Mouse (Mus musculus) G1E (cell line): ENCODE data around the gene Ppp3ca. TPM values are rescaled to one million over a fixed set of nuclear protein-coding genes. Genes with fewer than 3 reads are reported as not detected.

Experiments used
- ATAC-seq: 2 replicates; pipeline ENCODE4 v1.8.0; 2016; ENCODE audit warnings: mild to moderate bottlenecking; ENCODE audit not compliant: insufficient number of reproducible peaks, poor library complexity, low FRiP score, severe bottlenecking; ENCODE audit errors: extremely low read depth
- DNase-seq: peaks from one replicate; pipeline ENCODE4 v3.0.0; 2012; ENCODE audit warnings: low spot score
- H3K27me3 ChIP-seq: 2 replicates; pipeline ENCODE4 v1.6.1; 2012; ENCODE audit warnings: mild to moderate bottlenecking, low read length, inconsistent platforms; ENCODE audit not compliant: insufficient read depth
- H3K36me3 ChIP-seq: replicated peaks from 2 replicates; pipeline ENCODE3; 2012; ENCODE audit warnings: mild to moderate bottlenecking, inconsistent platforms
- H3K4me1 ChIP-seq: 2 replicates; pipeline ENCODE4 v1.6.1; 2012; ENCODE audit warnings: low read depth, low read length, inconsistent platforms, mixed read lengths; ENCODE audit not compliant: insufficient read depth
- H3K4me3 ChIP-seq: 2 replicates; pipeline ENCODE4 v1.5.1; 2012; ENCODE audit warnings: low read depth, mild to moderate bottlenecking, inconsistent platforms, low read length, moderate library complexity, mixed read lengths
- H3K9me3 ChIP-seq: replicated peaks from 2 replicates; pipeline ENCODE4 v1.6.1; 2012; ENCODE audit warnings: inconsistent platforms
- CTCF ChIP-seq: IDR thresholded peaks from 2 replicates; pipeline ENCODE4 v1.5.1; 2012; ENCODE audit warnings: low read depth, low read length, inconsistent platforms, mixed read lengths
- GATA1 ChIP-seq: IDR thresholded peaks from 2 replicates; pipeline ENCODE4 v1.6.1; 2012; ENCODE audit warnings: borderline replicate concordance, low read length, inconsistent platforms, mixed read lengths
- GATA2 ChIP-seq: IDR thresholded peaks from 2 replicates; pipeline ENCODE4 v1.6.1; 2012; ENCODE audit warnings: low read depth, low read length, inconsistent platforms, borderline replicate concordance
- POLR2AphosphoS5 ChIP-seq: IDR thresholded peaks from 2 replicates; pipeline ENCODE4 v1.6.1; 2012; ENCODE audit warnings: low read depth, low read length, inconsistent platforms; ENCODE audit not compliant: insufficient replicate concordance
- TAL1 ChIP-seq: conservative IDR thresholded peaks from 2 replicates; pipeline ENCODE4 v1.6.1; 2012; ENCODE audit warnings: low read depth, low read length, inconsistent platforms, mixed read lengths
- polyA plus RNA-seq: library from polyadenylated mRNA; stranded (reverse); fragments of >175 nt; gene quantifications from 2 replicates; pipeline ENCODE4 v1.2.3, GENCODE M21; 2012
- total RNA-seq, 2 experiments: library from RNA; stranded (forward) in 1 of 2; stranded (reverse) in 1 of 2; fragments of 200-1000 nt in 1 of 2; fragments of >200 nt in 1 of 2; fragmentation: Nextera tagmentation in 1 of 2; gene quantifications; 2 replicates each; pipeline ENCODE4 v1.2.3; 2014 to 2017

Gene Ppp3ca
- 74.2 and 75.5 TPM in 2 replicates for total RNA-seq (2014; fragmentation: Nextera tagmentation)
- total RNA-seq (2017): 51.0 and 52.8 TPM in 2 replicates
- polyA plus RNA-seq: 49.6 and 75.9 TPM in 2 replicates

DNA sequence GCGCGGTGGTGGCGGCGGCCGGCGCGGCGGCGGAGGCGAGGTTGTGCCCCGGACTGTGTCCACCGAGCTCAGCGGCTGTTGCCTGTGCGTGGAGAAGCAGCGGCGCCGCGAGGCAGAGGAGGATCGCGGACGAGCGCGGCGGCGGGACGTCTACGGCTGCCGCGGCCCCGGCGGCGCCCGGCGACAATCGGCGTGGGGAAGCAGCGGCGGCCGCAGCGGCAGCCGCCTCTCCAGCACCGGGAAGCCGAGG lies at the start of gene Ppp3ca:
TSS of gene Ppp3ca (plus strand) at position 15 of the 250 bp plus-strand sequence.
- Histone ChIP-seq H3K27me3 (no peaks in the 10 kb centered on the region), H3K36me3 (no peaks in the 10 kb centered on the region), H3K4me3 (peak within 1 kb of the TSS; percentile 96), H3K4me1 (peaks cover 29% of the 10 kb centered on the region), H3K9me3 (no peaks in the 10 kb centered on the region)
- TF ChIP-seq CTCF (no peak), POLR2AphosphoS5 (no peak), GATA2 (no peak), GATA1 (no peak), TAL1 (no peak)
- ATAC-seq (no peak), DNase-seq (no peak)

DNA sequence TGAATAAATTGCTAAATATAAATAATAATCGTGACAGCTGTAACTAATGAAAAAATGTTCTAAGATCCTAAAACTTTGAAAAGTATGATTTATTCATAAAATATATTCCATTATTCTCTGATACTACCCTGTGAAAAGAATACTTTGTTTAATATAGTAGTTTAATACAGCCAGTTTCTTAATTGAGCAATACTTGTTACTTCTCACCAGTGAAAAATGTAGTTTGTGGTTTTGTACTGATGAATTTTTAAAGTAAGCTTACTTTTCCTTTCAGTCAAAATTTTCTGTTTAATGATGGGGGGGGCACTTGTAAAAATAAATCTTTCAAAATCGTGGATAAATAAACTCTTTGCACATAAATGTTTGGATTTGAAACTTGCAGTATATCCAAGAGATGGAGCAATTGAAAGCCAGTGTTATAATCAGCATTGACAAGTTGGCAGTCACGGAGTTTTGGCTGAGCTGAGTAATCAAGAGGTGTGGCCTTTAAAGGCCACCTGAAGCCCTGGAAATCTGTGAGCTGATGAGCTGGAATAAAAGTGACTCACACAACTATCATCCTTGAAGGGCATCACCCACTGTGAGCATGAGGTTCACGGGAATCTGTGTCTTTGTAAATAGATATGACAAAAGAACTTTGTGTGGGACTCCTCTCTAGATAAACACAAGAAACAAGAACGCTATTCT lies 29.2 kb upstream of the Ppp3ca start:
- H3K4me1 ChIP-seq: no peaks in the 10 kb centered on the region
- DNase-seq (no peak), ATAC-seq (no peak)

DNA sequence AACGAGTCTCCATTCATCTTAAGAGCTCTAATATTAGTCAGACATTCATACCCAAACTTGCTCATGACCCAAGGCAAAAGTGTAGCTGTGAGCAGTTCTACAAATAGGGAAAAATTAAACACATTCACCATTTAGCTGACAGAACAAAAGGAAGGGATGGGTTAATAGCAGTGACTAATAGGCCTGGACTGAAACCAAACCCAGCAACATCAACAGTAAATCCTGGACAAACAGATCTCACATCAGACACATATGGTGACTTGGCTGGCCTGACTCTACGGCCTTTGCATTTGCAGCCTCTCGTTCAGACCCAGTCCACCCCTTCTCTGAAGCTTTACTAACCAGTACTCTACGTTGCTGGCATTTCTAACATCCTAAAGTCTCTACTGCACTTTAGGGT lies 19.0 kb upstream of the Ppp3ca start:
- H3K36me3 ChIP-seq: no peaks in the 10 kb centered on the region
- ATAC-seq (no peak), DNase-seq (no peak)
- no peak for TF ChIP-seq GATA2
- TF ChIP-seq TAL1: no peak
- no peak for TF ChIP-seq CTCF
- no peak for TF ChIP-seq GATA1
- no peak for TF ChIP-seq POLR2AphosphoS5
- H3K9me3 ChIP-seq: no peaks in the 10 kb centered on the region
- peaks cover 3% of the 10 kb centered on the region for H3K27me3 ChIP-seq
- H3K4me1 ChIP-seq: no peaks in the 10 kb centered on the region
- no peak overlapping the region for H3K4me3 ChIP-seq

More for the DNA sequence above, 29.2 kb upstream of the Ppp3ca start:
- Histone ChIP-seq H3K9me3 (no peaks in the 10 kb centered on the region), H3K27me3 (no peaks in the 10 kb centered on the region), H3K36me3 (no peaks in the 10 kb centered on the region), H3K4me3 (no peak overlapping the region)
- TF ChIP-seq GATA1: no peak
- no peak for TF ChIP-seq POLR2AphosphoS5
- no peak for TF ChIP-seq CTCF
- TF ChIP-seq GATA2: no peak
- TF ChIP-seq TAL1: no peak

DNA sequence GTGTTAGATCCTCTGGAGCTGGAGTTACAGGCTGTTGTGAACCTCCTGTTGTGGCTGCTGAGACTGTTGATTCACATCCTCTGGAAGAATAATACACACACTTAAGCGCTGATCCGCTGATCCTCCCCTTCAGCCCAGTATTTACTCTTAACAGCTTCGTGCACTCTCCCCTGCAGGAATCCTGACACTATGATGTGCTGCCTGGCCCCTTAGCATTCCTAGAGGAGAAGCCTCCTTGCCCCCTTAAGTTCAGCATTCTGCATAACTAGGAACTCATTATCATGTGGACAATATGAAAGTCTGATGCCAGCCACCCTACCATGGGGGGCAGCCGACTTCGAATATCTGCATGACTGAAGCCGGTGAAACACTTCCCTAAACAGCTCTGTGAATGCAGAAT lies 18.4 kb upstream of the Ppp3ca start:
- Histone ChIP-seq H3K36me3 (no peaks in the 10 kb centered on the region), H3K4me3 (no peak overlapping the region), H3K9me3 (no peaks in the 10 kb centered on the region), H3K27me3 (peaks cover 3% of the 10 kb centered on the region), H3K4me1 (no peaks in the 10 kb centered on the region)
- TF ChIP-seq GATA1 (no peak), GATA2 (no peak), TAL1 (no peak), POLR2AphosphoS5 (no peak), CTCF (no peak)
- no peak for DNase-seq
- ATAC-seq: no peak

DNA sequence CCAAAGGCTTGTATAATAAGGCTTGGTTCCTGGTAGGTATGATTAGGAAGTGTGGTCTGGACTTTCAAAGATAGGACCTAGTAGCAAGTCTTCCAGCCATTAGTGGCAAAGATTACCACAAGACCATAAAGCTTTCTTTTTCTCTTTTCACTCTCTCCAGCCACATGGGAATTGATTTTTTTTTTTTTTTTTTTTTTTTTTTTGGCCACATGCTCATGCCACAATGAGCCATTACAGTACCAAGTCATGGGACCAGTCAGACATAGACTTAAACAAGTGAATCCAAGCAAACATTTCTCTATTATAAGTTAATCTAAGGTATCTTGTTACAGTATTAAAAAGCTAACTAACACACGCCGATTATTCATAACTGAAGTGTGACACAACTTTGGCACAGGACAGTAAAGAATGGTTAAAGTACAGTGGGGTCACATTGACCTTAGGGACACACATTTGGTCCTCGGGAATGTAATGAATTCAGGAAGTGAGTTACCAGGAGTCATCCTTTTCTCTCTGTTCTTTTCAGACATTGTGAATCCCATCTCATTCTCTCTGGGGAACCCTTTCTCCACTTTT lies 13.4 kb upstream of the Ppp3ca start:
- Histone ChIP-seq H3K4me3 (no peak overlapping the region), H3K27me3 (peaks cover 6% of the 10 kb centered on the region; the same call in 1 of the 2 replicates), H3K4me1 (peaks cover 3% of the 10 kb centered on the region; the same call in 1 of the 2 replicates), H3K9me3 (no peaks in the 10 kb centered on the region), H3K36me3 (no peaks in the 10 kb centered on the region)
- no peak for ATAC-seq
- TF ChIP-seq POLR2AphosphoS5 (no peak), CTCF (no peak), TAL1 (no peak), GATA1 (no peak), GATA2 (no peak)
- no peak for DNase-seq

DNA sequence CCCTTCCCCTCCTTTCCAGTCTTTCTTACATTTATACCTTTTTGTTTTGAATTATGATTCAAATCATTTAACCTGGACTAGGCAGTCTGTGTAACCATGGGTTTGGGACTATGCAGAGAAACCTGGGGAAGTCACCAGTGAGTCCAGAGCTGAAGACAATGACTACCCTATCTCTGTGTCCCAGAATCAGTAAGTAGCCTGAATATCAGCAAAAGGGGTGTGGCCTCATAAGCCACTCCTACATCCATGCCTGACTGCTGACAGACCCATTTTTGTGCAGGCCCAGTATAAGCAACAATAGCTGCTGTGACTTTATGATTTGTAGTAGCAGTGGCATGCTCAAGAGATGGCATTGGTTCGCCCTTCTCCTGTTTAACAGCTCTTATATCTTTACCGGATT lies 11.2 kb upstream of the Ppp3ca start:
- Histone ChIP-seq H3K4me3 (no peak overlapping the region), H3K27me3 (peaks cover 6% of the 10 kb centered on the region; the same call in 1 of the 2 replicates), H3K4me1 (peaks cover 3% of the 10 kb centered on the region; the same call in 1 of the 2 replicates), H3K9me3 (no peaks in the 10 kb centered on the region), H3K36me3 (no peaks in the 10 kb centered on the region)
- no peak for ATAC-seq
- DNase-seq: no peak
- TF ChIP-seq GATA2: no peak
- no peak for TF ChIP-seq GATA1
- no peak for TF ChIP-seq TAL1
- TF ChIP-seq CTCF: no peak
- no peak for TF ChIP-seq POLR2AphosphoS5
